Mouse (Mus musculus): ENCODE results near the gene Slc24a3. TPM values are rescaled to one million over a fixed set of nuclear protein-coding genes. Genes with fewer than 3 reads are reported as not detected.

Slc24a3 gene
- total RNA-seq, 1 experiment = 0.98 TPM

DNA sequence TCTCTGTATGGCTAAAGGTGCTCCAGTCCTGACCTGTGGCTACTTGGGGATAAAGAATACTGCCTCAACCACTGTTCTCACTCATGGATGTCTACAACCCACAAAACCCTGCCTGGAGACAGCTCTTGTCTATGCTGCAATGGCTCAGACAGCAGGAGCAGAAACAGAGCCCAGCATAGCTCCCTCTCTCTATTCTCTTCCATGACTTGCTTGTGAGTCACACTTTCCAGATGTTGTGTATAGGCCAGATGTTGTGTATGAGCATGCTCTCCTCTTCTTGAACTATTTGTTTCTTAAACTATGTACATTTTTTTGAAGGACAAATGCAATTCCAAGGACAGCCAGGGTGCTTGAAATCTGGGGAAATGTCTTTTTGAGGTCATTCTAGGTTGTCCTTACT, 101.4 kb downstream of the Slc24a3 start:
- in situ Hi-C loops (cut with MboI; ENCODE audit: low sequenced_read_pairs in 2 of 2, unreplicated experiment in 2 of 2) = no loop called here
- H3K4me1 ChIP-seq (ENCODE audit: control insufficient read depth in 2 of 2, insufficient read depth in 2 of 2, low read length in 2 of 2, poor library complexity in 1 of 2) = peaks cover 0 to 2% of the 10 kb centered on the region in 2 experiments; a peak in 1 of 4 replicates
- no peak overlapping the region for H3K4me3 ChIP-seq (ENCODE audit: insufficient read depth in 1 of 2, low read depth in 1 of 2, low read length in 2 of 2, poor library complexity in 1 of 2, severe bottlenecking in 1 of 2)
- H3K9ac ChIP-seq (ENCODE audit: insufficient read depth, low read depth, low read length, poor library complexity, severe bottlenecking) = no peak overlapping the region
- no peaks in the 10 kb centered on the region for H3K9me3 ChIP-seq (ENCODE audit: control insufficient read depth, insufficient read depth, low read depth, low read length)
- no peak overlapping the region for H3K27ac ChIP-seq (ENCODE audit: insufficient read depth, low read depth, low read length, poor library complexity, severe bottlenecking)
- H3K36me3 ChIP-seq (ENCODE audit: control insufficient read depth, insufficient read depth, low read length, poor library complexity, severe bottlenecking) = no peaks in the 10 kb centered on the region
- TF ChIP-seq ZNF384 (IDR thresholded peaks at IDR 0.05; ENCODE audit: low read depth, low read length) (no peak), CHD2 (IDR thresholded peaks at IDR 0.05; ENCODE audit: low read depth, low read length) (no peak), HCFC1 (IDR thresholded peaks at IDR 0.05; ENCODE audit: borderline replicate concordance, insufficient read depth, low read length) (no peak), MAFK (IDR thresholded peaks at IDR 0.05; ENCODE audit: insufficient read depth, low read depth, low read length) (no peak), ZC3H11A (IDR thresholded peaks at IDR 0.05; ENCODE audit: borderline replicate concordance, low read depth, low read length) (no peak)
- DNase-seq (ENCODE audit: low read depth, low spot score) = no peak

DNA sequence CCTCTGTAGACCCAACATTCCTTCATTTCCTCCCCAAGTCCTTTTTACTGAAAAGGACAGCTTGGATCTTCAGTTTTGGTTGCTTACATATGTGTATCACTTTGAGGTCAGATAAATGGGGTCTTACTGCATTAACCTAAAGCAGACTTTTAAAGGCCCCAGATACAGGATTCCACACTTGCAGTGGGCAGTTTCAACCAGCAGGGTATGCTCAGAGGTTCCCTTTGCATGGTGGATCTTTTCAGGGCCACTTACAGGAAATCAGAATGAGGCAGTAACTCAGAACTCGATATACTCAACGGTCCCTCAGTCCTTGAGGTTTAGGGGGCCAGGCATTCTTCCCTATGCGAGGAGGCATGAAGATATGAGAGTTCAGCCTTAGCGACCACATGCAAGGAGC, 101.9 kb downstream of the Slc24a3 start:
- no peak overlapping the region for H3K9ac ChIP-seq (ENCODE audit: insufficient read depth, low read depth, low read length, poor library complexity, severe bottlenecking)
- in situ Hi-C loops (cut with MboI; ENCODE audit: low sequenced_read_pairs in 2 of 2, unreplicated experiment in 2 of 2) = no loop called here
- H3K36me3 ChIP-seq (ENCODE audit: control insufficient read depth, insufficient read depth, low read length, poor library complexity, severe bottlenecking) = no peaks in the 10 kb centered on the region
- H3K4me3 ChIP-seq (ENCODE audit: insufficient read depth in 1 of 2, low read depth in 1 of 2, low read length in 2 of 2, poor library complexity in 1 of 2, severe bottlenecking in 1 of 2) = no peak overlapping the region
- TF ChIP-seq ZC3H11A (IDR thresholded peaks at IDR 0.05; ENCODE audit: borderline replicate concordance, low read depth, low read length) = no peak
- TF ChIP-seq ZNF384 (IDR thresholded peaks at IDR 0.05; ENCODE audit: low read depth, low read length) = no peak
- TF ChIP-seq HCFC1 (IDR thresholded peaks at IDR 0.05; ENCODE audit: borderline replicate concordance, insufficient read depth, low read length) = no peak
- no peak for TF ChIP-seq MAFK (IDR thresholded peaks at IDR 0.05; ENCODE audit: insufficient read depth, low read depth, low read length)
- TF ChIP-seq CHD2 (IDR thresholded peaks at IDR 0.05; ENCODE audit: low read depth, low read length) = no peak
- H3K9me3 ChIP-seq (ENCODE audit: control insufficient read depth, insufficient read depth, low read depth, low read length) = no peaks in the 10 kb centered on the region
- no peak overlapping the region for H3K27ac ChIP-seq (ENCODE audit: insufficient read depth, low read depth, low read length, poor library complexity, severe bottlenecking)
- H3K4me1 ChIP-seq (ENCODE audit: control insufficient read depth in 2 of 2, insufficient read depth in 2 of 2, low read length in 2 of 2, poor library complexity in 1 of 2) = peaks cover 0 to 2% of the 10 kb centered on the region in 2 experiments; a peak in 1 of 4 replicates
- DNase-seq (ENCODE audit: low read depth, low spot score) = no peak

DNA sequence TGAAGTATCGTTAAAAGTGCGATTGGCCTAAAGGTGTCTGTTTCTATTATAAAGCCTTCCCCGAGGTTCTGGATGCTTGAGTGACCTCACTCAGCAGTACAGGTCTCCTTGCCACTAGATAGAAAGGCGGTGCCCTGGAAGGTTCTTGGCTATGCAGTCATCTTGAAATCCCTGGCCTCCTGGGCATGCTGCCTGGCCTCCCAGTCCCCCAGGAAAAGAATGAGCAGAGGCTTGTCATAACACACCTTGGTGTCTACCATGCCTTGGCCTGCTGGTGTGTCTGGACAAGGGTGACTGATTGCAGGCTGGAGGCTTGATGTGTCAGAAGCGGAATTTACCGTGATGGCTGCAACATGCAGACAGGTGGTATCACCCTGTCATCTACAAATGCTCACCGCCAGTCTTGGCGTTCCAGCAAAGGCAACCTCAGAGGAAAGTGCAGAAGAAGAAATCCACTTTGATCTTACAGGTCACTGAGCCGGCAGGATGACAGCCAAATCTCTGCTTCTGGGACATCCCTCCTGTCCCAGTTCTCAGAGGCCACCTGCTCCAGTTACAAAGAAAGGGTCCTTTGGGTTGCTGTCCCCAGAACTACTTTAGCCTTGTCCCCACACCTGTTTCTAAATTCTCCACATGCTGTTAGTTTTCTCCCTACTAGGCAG, 106.6 kb downstream of the Slc24a3 start:
- no peak for TF ChIP-seq HCFC1 (IDR thresholded peaks at IDR 0.05; ENCODE audit: borderline replicate concordance, insufficient read depth, low read length)
- H3K9ac ChIP-seq (ENCODE audit: insufficient read depth, low read depth, low read length, poor library complexity, severe bottlenecking) = no peak overlapping the region
- H3K27ac ChIP-seq (ENCODE audit: insufficient read depth, low read depth, low read length, poor library complexity, severe bottlenecking) = no peak overlapping the region
- H3K4me3 ChIP-seq (ENCODE audit: insufficient read depth in 1 of 2, low read depth in 1 of 2, low read length in 2 of 2, poor library complexity in 1 of 2, severe bottlenecking in 1 of 2) = no peak overlapping the region
- H3K9me3 ChIP-seq (ENCODE audit: control insufficient read depth, insufficient read depth, low read depth, low read length) = no peaks in the 10 kb centered on the region
- peaks cover 0 to 2% of the 10 kb centered on the region in 2 experiments; a peak in 1 of 4 replicates for H3K4me1 ChIP-seq (ENCODE audit: control insufficient read depth in 2 of 2, insufficient read depth in 2 of 2, low read length in 2 of 2, poor library complexity in 1 of 2)
- DNase-seq (ENCODE audit: low read depth, low spot score) = no peak
- no peaks in the 10 kb centered on the region for H3K36me3 ChIP-seq (ENCODE audit: control insufficient read depth, insufficient read depth, low read length, poor library complexity, severe bottlenecking)
- in situ Hi-C loops (cut with MboI; ENCODE audit: low sequenced_read_pairs in 2 of 2, unreplicated experiment in 2 of 2) = no loop called here

DNA sequence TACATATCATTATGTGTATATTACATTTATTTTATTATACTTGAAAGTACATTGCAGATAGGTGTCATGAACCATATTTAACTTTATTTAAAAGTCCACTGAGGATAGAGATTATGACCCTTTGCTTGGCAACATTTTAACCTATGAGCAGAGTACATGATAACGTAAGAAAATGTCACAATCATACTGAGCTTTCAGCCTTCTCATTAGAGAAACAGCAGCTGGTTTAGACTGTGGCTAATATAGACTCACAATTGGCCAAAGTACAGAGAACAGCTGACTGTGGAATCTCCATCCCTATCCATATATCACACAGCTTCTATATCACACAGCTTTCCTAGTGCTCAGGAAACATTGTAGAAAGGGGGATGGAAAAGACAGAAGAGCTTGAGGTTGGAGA, 111.8 kb downstream of the Slc24a3 start:
- no peak overlapping the region for H3K9ac ChIP-seq (ENCODE audit: insufficient read depth, low read depth, low read length, poor library complexity, severe bottlenecking)
- no peak for DNase-seq (ENCODE audit: low read depth, low spot score)
- H3K4me3 ChIP-seq (ENCODE audit: insufficient read depth in 1 of 2, low read depth in 1 of 2, low read length in 2 of 2, poor library complexity in 1 of 2, severe bottlenecking in 1 of 2) = no peak overlapping the region
- H3K36me3 ChIP-seq (ENCODE audit: control insufficient read depth, insufficient read depth, low read length, poor library complexity, severe bottlenecking) = no peaks in the 10 kb centered on the region
- TF ChIP-seq ZC3H11A (IDR thresholded peaks at IDR 0.05; ENCODE audit: borderline replicate concordance, low read depth, low read length) (no peak), CHD2 (IDR thresholded peaks at IDR 0.05; ENCODE audit: low read depth, low read length) (no peak), HCFC1 (IDR thresholded peaks at IDR 0.05; ENCODE audit: borderline replicate concordance, insufficient read depth, low read length) (no peak), ZNF384 (IDR thresholded peaks at IDR 0.05; ENCODE audit: low read depth, low read length) (no peak), MAFK (IDR thresholded peaks at IDR 0.05; ENCODE audit: insufficient read depth, low read depth, low read length) (no peak)
- no peaks in the 10 kb centered on the region for H3K9me3 ChIP-seq (ENCODE audit: control insufficient read depth, insufficient read depth, low read depth, low read length)
- in situ Hi-C loops (cut with MboI; ENCODE audit: low sequenced_read_pairs in 2 of 2, unreplicated experiment in 2 of 2) = no loop called here
- H3K27ac ChIP-seq (ENCODE audit: insufficient read depth, low read depth, low read length, poor library complexity, severe bottlenecking) = no peak overlapping the region
- H3K4me1 ChIP-seq (ENCODE audit: control insufficient read depth in 2 of 2, insufficient read depth in 2 of 2, low read length in 2 of 2, poor library complexity in 1 of 2) = no peaks in the 10 kb centered on the region

DNA sequence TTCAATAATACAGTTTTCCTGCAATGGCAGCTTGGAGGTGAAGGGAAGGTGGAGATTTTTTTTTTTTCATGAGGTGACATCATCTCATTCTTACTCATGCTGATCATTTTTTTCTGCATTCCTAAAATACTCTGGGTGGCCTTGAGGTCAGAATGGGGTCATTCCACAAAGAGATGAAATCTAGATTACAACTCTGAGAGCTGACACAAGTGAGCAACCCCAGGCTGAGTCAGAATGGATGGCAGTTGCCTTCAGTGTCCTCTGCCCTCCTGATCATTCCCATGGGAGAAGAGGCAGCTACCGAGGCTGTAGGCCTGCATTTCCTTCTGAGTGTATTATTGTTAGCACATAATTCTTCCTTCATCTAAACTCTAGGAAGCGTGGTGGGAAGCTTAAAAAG, 116.2 kb downstream of the Slc24a3 start:
- no peak for DNase-seq (ENCODE audit: low read depth, low spot score)

More for the DNA sequence above, 116.2 kb downstream of the Slc24a3 start:
- Histone ChIP-seq H3K4me1 (ENCODE audit: control insufficient read depth in 2 of 2, insufficient read depth in 2 of 2, low read length in 2 of 2, poor library complexity in 1 of 2) (no peaks in the 10 kb centered on the region), H3K36me3 (ENCODE audit: control insufficient read depth, insufficient read depth, low read length, poor library complexity, severe bottlenecking) (no peaks in the 10 kb centered on the region), H3K27ac (ENCODE audit: insufficient read depth, low read depth, low read length, poor library complexity, severe bottlenecking) (no peak overlapping the region), H3K9me3 (ENCODE audit: control insufficient read depth, insufficient read depth, low read depth, low read length) (no peaks in the 10 kb centered on the region), H3K4me3 (ENCODE audit: insufficient read depth in 1 of 2, low read depth in 1 of 2, low read length in 2 of 2, poor library complexity in 1 of 2, severe bottlenecking in 1 of 2) (no peak overlapping the region), H3K9ac (ENCODE audit: insufficient read depth, low read depth, low read length, poor library complexity, severe bottlenecking) (no peak overlapping the region)
- no peak for TF ChIP-seq ZNF384 (IDR thresholded peaks at IDR 0.05; ENCODE audit: low read depth, low read length)
- no peak for TF ChIP-seq CHD2 (IDR thresholded peaks at IDR 0.05; ENCODE audit: low read depth, low read length)
- TF ChIP-seq ZC3H11A (IDR thresholded peaks at IDR 0.05; ENCODE audit: borderline replicate concordance, low read depth, low read length) = no peak
- TF ChIP-seq MAFK (IDR thresholded peaks at IDR 0.05; ENCODE audit: insufficient read depth, low read depth, low read length) = no peak
- no peak for TF ChIP-seq HCFC1 (IDR thresholded peaks at IDR 0.05; ENCODE audit: borderline replicate concordance, insufficient read depth, low read length)
- in situ Hi-C loops (cut with MboI; ENCODE audit: low sequenced_read_pairs in 2 of 2, unreplicated experiment in 2 of 2) = no loop called here
